Mouse (Mus musculus) brown adipose tissue, adult 24 weeks (tissue): ENCODE data around the gene Rexo1. TPM values are rescaled to one million over a fixed set of nuclear protein-coding genes. Genes with fewer than 3 reads are reported as not detected.

ENCODE experiments used
- H3K27ac ChIP-seq: fragments of 200-500 bp; replicated peaks from 2 replicates; pipeline ENCODE4 v1.5.1; 2012; ENCODE audit warnings: low read depth, mild to moderate bottlenecking, low read length
- H3K4me1 ChIP-seq: fragments of 200-500 bp; 2 replicates; pipeline ENCODE4 v1.6.1; 2012; ENCODE audit warnings: low read length, mixed read lengths; ENCODE audit not compliant: control insufficient read depth, insufficient read depth, insufficient read length
- H3K4me3 ChIP-seq: fragments of 200-500 bp; 2 replicates; pipeline ENCODE4 v1.5.1; 2012; ENCODE audit warnings: low read depth, mild to moderate bottlenecking, low read length, moderate library complexity; ENCODE audit not compliant: insufficient read depth
- polyA plus RNA-seq: library from polyadenylated mRNA; stranded (reverse); fragments of >200 nt; gene quantifications from 2 replicates; pipeline ENCODE4 v1.2.4, GENCODE M21; 2012; ENCODE audit not compliant: missing spikeins, insufficient read depth, insufficient read length

Gene Rexo1
- polyA plus RNA-seq, 1 experiment: 10.8 TPM

DNA sequence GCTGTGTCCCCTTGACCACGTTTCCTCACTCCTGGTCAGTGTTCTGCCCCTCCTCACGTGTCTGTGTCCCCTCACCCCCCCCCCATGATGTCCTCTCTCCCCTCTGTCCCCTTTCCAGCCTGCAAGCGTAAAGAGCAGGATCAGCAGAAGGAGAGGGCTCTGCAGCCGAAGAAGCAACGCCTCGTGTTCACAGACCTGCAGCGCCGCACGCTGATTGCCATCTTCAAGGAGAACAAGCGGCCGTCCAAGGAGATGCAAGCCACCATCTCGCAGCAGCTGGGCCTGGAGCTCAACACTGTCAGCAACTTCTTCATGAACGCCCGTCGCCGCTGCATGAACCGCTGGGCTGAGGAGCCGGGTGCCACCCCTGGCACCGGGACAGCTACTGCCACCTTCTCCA lies 47.6 kb downstream of the Rexo1 start:
- Histone ChIP-seq H3K4me3 (no peak overlapping the region), H3K27ac (no peak overlapping the region), H3K4me1 (no peaks in the 10 kb centered on the region)

DNA sequence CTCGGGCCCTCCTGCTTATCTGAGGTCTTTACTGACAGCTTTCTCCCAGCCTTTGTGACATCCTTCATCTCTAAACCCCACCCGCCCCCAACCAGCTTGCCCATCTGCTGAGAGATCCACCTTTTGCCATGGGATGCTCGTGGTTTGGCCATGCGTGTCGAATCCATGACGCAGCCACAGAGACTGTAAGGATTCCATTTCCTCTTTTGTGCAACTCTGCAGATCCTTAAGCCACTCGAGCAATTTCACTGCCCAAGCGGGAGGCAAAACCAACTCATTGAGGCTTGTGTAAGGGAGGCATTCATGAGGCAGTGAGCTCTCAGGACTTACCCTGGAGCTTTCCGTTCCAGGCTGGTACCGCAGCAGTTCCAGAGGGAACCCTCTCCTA lies 51.1 kb downstream of the Rexo1 start:
- H3K4me1 ChIP-seq: no peaks in the 10 kb centered on the region
- no peak overlapping the region for H3K4me3 ChIP-seq
- H3K27ac ChIP-seq: no peak overlapping the region

DNA sequence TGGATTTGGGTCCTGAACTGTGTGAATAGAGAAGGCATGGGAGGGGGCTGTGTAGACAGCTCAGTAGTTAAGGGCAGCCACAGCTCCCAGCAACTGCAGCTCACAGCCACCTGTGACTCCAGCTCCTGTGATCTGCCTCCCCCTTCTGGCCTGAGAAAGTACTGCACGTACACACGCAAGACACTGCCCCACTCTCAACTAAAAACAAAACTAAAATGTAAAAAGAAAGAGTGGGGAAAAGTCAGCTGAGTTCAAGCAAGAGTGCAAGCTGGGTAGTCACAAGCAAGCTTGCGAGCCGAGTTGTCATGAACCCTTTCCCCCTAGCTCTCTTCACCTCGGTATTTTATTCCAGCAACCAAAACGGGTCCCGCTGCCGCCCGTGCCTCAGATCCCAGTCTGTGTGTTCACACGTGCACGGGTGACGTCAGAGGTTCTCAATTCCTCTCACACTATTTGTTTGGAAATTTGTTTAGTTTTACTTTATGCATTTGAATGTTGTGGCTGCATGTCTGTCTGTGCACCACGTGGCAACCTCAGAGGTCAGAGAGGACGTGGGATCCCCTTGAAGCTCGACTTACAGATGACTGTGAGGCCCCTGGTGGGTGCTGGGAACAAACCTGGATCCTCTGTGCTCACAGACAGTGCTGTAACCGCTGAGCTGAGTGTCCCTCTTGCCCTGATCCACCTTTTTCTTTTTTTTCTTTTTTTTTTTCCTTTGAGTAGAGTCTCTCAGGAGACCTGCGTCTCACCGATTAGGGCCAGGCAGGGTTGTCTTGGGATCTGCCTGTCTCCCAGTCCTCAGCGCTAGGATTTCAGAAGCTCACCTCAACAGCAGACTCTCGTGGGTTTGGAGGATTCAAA lies 51.7 kb downstream of the Rexo1 start:
- Histone ChIP-seq H3K4me3 (peak overlapping the region; percentile 67), H3K27ac (no peak overlapping the region), H3K4me1 (no peaks in the 10 kb centered on the region)

DNA sequence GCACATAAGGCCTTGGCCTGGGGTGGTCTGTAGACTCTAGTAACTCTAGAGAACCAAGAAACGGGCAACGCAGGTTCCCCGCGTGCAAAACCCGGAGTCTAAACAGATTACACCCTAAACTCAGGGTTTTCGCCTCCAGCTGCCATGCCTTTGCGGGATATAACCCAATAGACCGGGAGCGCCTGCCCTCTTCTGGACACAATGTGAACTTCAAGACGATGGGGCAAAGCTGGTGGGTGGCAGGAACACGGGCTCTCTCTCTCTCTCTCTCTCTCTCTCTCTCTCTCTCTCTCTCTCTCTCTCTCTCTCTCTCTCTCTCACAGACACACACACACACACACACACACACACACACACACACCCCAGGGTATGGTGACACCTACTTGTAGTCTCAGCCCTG lies 55.1 kb downstream of the Rexo1 start:
- Histone ChIP-seq H3K27ac (no peak overlapping the region), H3K4me3 (no peak overlapping the region), H3K4me1 (no peaks in the 10 kb centered on the region)

DNA sequence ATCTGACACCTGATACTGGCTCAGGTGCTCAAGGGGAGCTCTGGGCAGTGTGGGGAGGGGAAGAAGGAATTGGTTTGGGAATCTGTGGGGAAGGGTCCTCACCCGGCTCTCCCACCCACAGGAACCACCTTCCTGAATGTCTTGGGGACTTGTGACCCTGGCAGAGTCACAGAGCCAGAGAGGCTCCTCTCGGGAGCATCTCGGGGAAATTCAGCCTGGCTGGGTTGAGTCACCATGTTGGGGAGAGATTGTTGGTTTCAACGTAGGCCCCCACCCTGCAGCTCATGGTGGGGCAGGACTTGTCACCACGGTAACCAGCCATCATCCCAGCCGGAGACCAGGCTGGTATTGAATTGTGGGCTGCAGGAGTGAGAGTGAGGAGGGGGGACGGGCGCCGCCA lies 56.6 kb downstream of the Rexo1 start:
- Histone ChIP-seq H3K27ac (no peak overlapping the region), H3K4me1 (no peaks in the 10 kb centered on the region), H3K4me3 (no peak overlapping the region)

DNA sequence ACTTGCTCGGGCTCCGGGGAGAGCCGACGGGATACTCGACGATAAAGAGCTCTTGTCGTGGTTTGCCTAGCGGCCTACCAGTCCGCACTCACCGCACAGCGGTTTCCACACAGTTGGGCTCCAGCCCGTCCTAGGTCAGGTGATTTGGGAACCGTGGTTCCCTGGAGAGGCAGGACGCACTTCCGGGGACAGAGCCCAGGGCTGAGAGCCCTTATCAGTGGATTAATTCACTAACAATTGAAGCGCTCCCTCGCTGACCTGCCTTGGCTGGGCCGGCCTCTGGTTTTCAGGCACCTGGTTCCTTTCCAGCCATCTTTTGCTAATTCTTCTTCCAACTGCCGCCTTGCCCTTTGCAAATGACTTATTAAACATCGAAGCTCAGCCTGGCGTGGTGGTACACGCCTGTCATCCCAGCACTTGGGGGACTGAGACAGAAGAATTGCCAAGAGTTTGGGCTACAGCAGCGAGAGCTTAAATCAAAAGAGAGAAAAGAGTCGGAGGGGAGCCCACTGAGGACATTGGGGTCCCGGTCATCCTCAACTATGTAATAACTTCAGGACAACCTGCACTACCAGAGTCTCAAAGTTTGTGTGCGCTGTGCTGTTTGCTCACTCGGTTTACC lies 57.6 kb downstream of the Rexo1 start:
- H3K4me3 ChIP-seq: no peak overlapping the region

DNA sequence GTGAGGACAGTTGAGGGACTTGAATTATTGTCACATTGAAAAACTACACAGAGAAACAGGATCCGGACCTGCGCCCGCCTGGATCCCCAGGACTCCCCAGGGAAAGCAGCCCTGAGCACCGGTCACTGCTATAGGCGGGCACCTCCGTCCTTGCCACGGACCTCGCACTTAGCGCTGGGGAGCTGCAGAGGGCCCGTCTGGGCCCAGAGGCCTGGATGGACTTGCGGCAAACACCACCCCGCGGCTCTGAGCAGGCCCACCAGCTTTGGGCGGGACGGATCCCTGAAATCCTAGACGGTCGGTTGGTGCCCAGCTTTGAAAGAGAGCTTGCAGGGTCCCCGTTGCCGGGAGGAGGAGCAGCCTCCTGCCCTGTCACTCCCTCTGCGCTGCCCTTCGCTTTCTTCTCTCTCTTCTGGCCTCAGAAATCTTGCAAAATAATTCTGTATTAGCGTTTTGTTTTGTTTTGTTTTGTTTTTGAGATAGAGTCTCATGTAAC lies 58.5 kb downstream of the Rexo1 start:
- Histone ChIP-seq H3K4me3 (no peak overlapping the region), H3K27ac (no peak overlapping the region), H3K4me1 (no peaks in the 10 kb centered on the region)

More for the DNA sequence above, 57.6 kb downstream of the Rexo1 start:
- H3K27ac ChIP-seq: no peak overlapping the region
- H3K4me1 ChIP-seq: no peaks in the 10 kb centered on the region

DNA sequence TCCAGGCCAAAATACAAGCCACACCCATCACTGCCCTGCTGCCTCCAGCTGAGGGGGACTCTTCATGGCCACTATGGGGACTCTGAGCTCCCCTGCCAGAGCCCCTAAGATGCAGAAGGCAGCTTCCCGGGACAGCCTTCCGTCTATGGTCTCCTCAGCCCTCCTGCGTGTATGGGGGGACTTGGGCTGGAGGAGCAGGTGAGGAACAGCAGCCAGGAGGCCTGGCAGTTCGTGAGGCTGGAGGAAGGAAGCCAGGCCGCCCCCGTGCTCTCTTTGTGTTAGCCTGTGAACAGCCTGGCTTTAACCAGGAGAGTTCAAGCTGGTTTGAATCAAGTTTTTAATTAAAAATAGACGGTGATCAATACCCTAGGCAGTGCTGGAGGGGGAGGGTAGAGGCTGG lies 59.1 kb downstream of the Rexo1 start:
- Histone ChIP-seq H3K4me1 (no peaks in the 10 kb centered on the region), H3K27ac (no peak overlapping the region), H3K4me3 (no peak overlapping the region)

DNA sequence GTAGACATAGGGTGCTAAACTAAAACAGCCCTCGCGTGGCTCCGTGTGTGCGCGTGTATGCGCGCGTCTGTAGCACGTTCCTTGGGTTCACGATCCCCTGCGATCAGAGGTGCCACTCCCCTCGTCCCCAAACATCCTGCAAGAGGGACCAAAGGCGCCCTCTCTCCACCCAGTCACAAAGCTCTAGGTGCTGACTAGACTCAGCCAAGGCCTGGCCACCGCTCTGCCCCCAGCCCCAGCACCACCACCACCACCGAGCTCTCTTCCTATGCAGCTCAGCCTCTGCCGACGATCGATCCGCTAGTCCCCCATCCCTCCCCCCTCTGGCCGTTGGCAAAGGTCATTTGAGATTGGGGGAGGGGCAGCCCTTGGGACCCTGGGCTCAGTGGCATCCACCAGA lies 64.9 kb downstream of the Rexo1 start:
- H3K4me3 ChIP-seq: no peak overlapping the region
- no peaks in the 10 kb centered on the region for H3K4me1 ChIP-seq
- no peak overlapping the region for H3K27ac ChIP-seq

DNA sequence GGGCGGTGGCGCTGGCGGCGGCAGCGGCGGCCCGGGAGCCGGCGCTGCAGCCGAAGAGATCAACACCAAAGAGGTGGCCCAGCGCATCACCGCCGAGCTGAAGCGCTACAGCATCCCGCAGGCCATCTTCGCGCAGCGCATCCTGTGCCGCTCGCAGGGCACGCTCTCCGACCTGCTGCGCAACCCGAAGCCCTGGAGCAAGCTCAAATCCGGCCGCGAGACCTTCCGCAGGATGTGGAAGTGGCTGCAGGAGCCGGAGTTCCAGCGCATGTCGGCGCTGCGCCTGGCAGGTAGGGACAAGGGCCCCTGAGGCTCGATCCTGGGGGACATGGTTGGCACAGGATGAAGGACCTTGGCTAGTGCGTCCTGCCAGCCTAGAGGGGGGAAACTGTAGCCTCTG lies 65.5 kb downstream of the Rexo1 start:
- 0 out of 2 replicates have a peak overlapping the region, but pooled peaks have one; percentile 1 for H3K4me3 ChIP-seq

DNA sequence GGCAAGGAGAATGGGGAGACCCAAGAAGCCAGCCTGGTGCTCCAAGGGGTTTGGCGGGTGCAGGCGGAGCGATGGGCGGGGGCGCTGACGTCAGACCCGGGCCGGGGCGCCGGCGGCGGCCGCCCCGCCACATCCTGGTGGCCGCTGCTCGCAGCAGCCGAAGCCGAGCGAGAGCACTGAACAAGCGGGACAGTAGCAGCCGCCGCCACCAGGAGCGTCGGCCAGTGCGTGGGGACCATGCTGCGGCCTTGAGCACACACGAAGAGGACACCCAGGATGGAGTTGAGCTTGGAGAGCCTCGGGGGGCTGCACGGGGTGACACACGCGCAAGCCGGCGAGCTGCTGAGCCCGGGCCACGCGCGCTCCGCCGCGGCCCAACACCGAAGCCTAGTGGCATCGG lies 66.6 kb downstream of the Rexo1 start, which contains the start of gene Onecut3:
Gene Onecut3, plus strand, starts transcription at position 104 of the 400 bp plus-strand sequence.
- H3K4me1 ChIP-seq: no peaks in the 10 kb centered on the region; the same call in 1 of the 2 replicates
- H3K27ac ChIP-seq: no peak within 1 kb of the TSS
- H3K4me3 ChIP-seq: peak within 1 kb of the TSS; percentile 32

More for the DNA sequence above, 65.5 kb downstream of the Rexo1 start:
- Histone ChIP-seq H3K27ac (no peak overlapping the region), H3K4me1 (no peaks in the 10 kb centered on the region; the same call in 1 of the 2 replicates)

Other genes with a start within 250 kb of the Rexo1 start
- 24.3 and 25.7 TPM in 2 replicates for gene 2310011J03Rik, start 241.0 kb downstream of the Rexo1 start, polyA plus RNA-seq
- 4.3 and 7.8 TPM in 2 replicates for gene Pcsk4, start 232.1 kb downstream of the Rexo1 start, polyA plus RNA-seq
- gene Reep6, start 231.6 kb downstream of the Rexo1 start, polyA plus RNA-seq: 15.7 and 17.7 TPM in 2 replicates
- gene Adamtsl5, start 213.1 kb downstream of the Rexo1 start, polyA plus RNA-seq: 2.9 and 4.2 TPM in 2 replicates
- gene Plk5, start 205.1 kb downstream of the Rexo1 start, polyA plus RNA-seq: not detected in 2 replicates
- 3.3 and 3.7 TPM in 2 replicates for gene Mex3d, start 173.9 kb downstream of the Rexo1 start, polyA plus RNA-seq
- gene Mbd3, start 162.0 kb downstream of the Rexo1 start, polyA plus RNA-seq: 79.3 and 90.4 TPM in 2 replicates
- 2,528 and 2,993 TPM in 2 replicates for gene Uqcr11, start 154.7 kb downstream of the Rexo1 start, polyA plus RNA-seq
- 11.4 and 15.1 TPM in 2 replicates for gene Tcf3, start 127.9 kb downstream of the Rexo1 start, polyA plus RNA-seq
- not detected in 2 replicates for gene Onecut3, start 66.7 kb downstream of the Rexo1 start, polyA plus RNA-seq
- gene Atp8b3, start 22.4 kb downstream of the Rexo1 start, polyA plus RNA-seq: not detected in 2 replicates
- 4.1 and 4.2 TPM in 2 replicates for gene Klf16, start 15.8 kb upstream of the Rexo1 start, polyA plus RNA-seq
- gene Abhd17a, start 28.8 kb upstream of the Rexo1 start, polyA plus RNA-seq: 76.3 and 81.6 TPM in 2 replicates
- 14.6 and 16.2 TPM in 2 replicates for gene Scamp4, start 41.3 kb upstream of the Rexo1 start, polyA plus RNA-seq
- 1.0 TPM in 1 of 2 replicates, not detected in the other for gene Adat3, start 41.3 kb upstream of the Rexo1 start, polyA plus RNA-seq
- gene Gm49322, start 44.5 kb upstream of the Rexo1 start, polyA plus RNA-seq: 0.67 and 0.75 TPM in 2 replicates
- 50.9 and 67.7 TPM in 2 replicates for gene Csnk1g2, start 61.3 kb upstream of the Rexo1 start, polyA plus RNA-seq
- gene Btbd2, start 95.5 kb upstream of the Rexo1 start, polyA plus RNA-seq: 20.6 and 33.9 TPM in 2 replicates
- gene Mknk2, start 116.6 kb upstream of the Rexo1 start, polyA plus RNA-seq: 313 and 519 TPM in 2 replicates
- 5.2 and 12.0 TPM in 2 replicates for gene Mob3a, start 140.4 kb upstream of the Rexo1 start, polyA plus RNA-seq
- gene Izumo4, start 140.6 kb upstream of the Rexo1 start, polyA plus RNA-seq: 2.5 and 5.0 TPM in 2 replicates
- 35.0 and 40.9 TPM in 2 replicates for gene Ap3d1, start 180.7 kb upstream of the Rexo1 start, polyA plus RNA-seq
- 11.5 and 15.8 TPM in 2 replicates for gene Dot1l, start 193.6 kb upstream of the Rexo1 start, polyA plus RNA-seq
- 12.1 and 15.3 TPM in 2 replicates for gene Sf3a2, start 236.6 kb upstream of the Rexo1 start, polyA plus RNA-seq
- gene Plekhj1, start 237.1 kb upstream of the Rexo1 start, polyA plus RNA-seq: 30.2 and 40.5 TPM in 2 replicates
- gene Amh, start 243.7 kb upstream of the Rexo1 start, polyA plus RNA-seq: not detected in 2 replicates